Mouse (Mus musculus) C2C12 (cell line): ENCODE data around the gene Ube2d2b. TPM values are rescaled to one million over a fixed set of nuclear protein-coding genes. Genes with fewer than 3 reads are reported as not detected.

Experiments
- H3K27me3 ChIP-seq: one replicate; pipeline ENCODE4 v1.6.1; 2011; ENCODE audit not compliant: control insufficient read depth, insufficient read depth, insufficient read length
- H3K36me3 ChIP-seq: one replicate; pipeline ENCODE4 v1.6.1; 2011; ENCODE audit not compliant: control insufficient read depth, insufficient read depth
- H3K4me3 ChIP-seq: one replicate; pipeline ENCODE4 v1.5.1; 2011; ENCODE audit warnings: mild to moderate bottlenecking, control low read depth; ENCODE audit not compliant: poor library complexity, insufficient read depth, severe bottlenecking
- H3K79me2 ChIP-seq: one replicate; pipeline ENCODE4 v1.6.1; 2011; ENCODE audit not compliant: control insufficient read depth, insufficient read depth
- H3K79me3 ChIP-seq: one replicate; pipeline ENCODE4 v1.6.1; 2011; ENCODE audit warnings: low read depth, control low read depth
- H3ac ChIP-seq: one replicate; pipeline ENCODE3; 2011; ENCODE audit warnings: low read depth; ENCODE audit not compliant: control insufficient read depth, insufficient read length
- CEBPB ChIP-seq: IDR thresholded peaks from one replicate; pipeline ENCODE4 v1.6.1; 2011; ENCODE audit warnings: low read depth, mild to moderate bottlenecking, control low read depth, moderate library complexity
- CTCF ChIP-seq: IDR thresholded peaks from one replicate; pipeline ENCODE4 v1.5.1; 2011; ENCODE audit not compliant: control insufficient read depth, insufficient read depth, insufficient read length
- FOSL1 ChIP-seq: IDR thresholded peaks from one replicate; pipeline ENCODE4 v1.8.0; 2011; ENCODE audit warnings: mild to moderate bottlenecking, low read length; ENCODE audit not compliant: poor library complexity, insufficient read depth, severe bottlenecking
- MAX ChIP-seq: IDR thresholded peaks from one replicate; pipeline ENCODE4 v1.6.1; 2011; ENCODE audit warnings: mild to moderate bottlenecking, control low read depth
- MYOD1 ChIP-seq: IDR thresholded peaks from one replicate; pipeline ENCODE4 v1.6.1; 2011; ENCODE audit warnings: low read depth; ENCODE audit not compliant: control insufficient read depth, insufficient read length
- MYOG ChIP-seq: IDR thresholded peaks from one replicate; pipeline ENCODE4 v1.6.1; 2011; ENCODE audit not compliant: control insufficient read depth, insufficient read length; ENCODE audit errors: extremely low read depth
- USF1 ChIP-seq: IDR thresholded peaks from one replicate; pipeline ENCODE4 v1.6.1; 2011; ENCODE audit warnings: low read depth, mild to moderate bottlenecking, control low read depth, moderate library complexity
- polyA plus RNA-seq: library from polyadenylated mRNA; unstranded; fragments of >200 nt; fragmentation: generic; extraction: Trizol; gene quantifications from one replicate; pipeline ENCODE4 v1.2.1, GENCODE M21; 2012; ENCODE audit warnings: missing spikeins

Ube2d2b gene
- polyA plus RNA-seq, 1 experiment = 0.09 TPM

GRCm38 (mm10) chr5:107840549-107841238, 10.8 kb downstream of the Ube2d2b start:
- peaks cover 3% of the 10 kb centered on the region for H3K79me3 ChIP-seq
- H3K36me3 ChIP-seq = peaks cover 5% of the 10 kb centered on the region
- no peak overlapping the region for H3K4me3 ChIP-seq
- no peak for TF ChIP-seq MYOG
- no peak for TF ChIP-seq MYOD1
- no peak for TF ChIP-seq CTCF
- no peak for TF ChIP-seq MAX
- TF ChIP-seq FOSL1 = no peak
- TF ChIP-seq USF1 = no peak
- no peak for TF ChIP-seq CEBPB
- H3ac ChIP-seq = no peak overlapping the region
- H3K79me2 ChIP-seq = peaks cover 38% of the 10 kb centered on the region
- H3K27me3 ChIP-seq = no peaks in the 10 kb centered on the region

DNA sequence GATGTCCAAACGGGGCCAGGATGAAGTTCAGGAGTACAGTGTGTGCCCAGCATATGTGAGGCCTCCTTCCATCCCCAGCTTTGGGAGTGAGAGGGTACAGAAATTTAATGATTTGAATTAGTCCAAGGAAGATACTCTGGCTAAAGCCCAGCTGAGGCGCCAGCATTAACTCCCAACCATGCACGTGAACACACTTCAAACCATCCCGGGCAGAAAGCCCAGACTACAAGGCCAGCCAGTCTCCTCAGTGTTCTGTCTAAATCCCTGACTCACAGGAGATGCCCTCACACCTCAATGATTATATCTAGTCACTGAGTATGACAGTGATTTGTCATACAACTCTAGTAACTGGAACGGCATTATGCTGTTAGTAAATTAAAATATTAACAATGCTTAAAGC, 17.4 kb downstream of the Ube2d2b start:
- Histone ChIP-seq H3K79me2 (peaks cover 68% of the 10 kb centered on the region), H3K4me3 (no peak overlapping the region), H3K36me3 (no peaks in the 10 kb centered on the region), H3K27me3 (no peaks in the 10 kb centered on the region), H3K79me3 (peaks cover 24% of the 10 kb centered on the region), H3ac (no peak overlapping the region)
- TF ChIP-seq CEBPB = no peak
- no peak for TF ChIP-seq MYOG
- no peak for TF ChIP-seq CTCF
- no peak for TF ChIP-seq MAX
- TF ChIP-seq USF1 = no peak
- TF ChIP-seq FOSL1 = no peak
- TF ChIP-seq MYOD1 = no peak

DNA sequence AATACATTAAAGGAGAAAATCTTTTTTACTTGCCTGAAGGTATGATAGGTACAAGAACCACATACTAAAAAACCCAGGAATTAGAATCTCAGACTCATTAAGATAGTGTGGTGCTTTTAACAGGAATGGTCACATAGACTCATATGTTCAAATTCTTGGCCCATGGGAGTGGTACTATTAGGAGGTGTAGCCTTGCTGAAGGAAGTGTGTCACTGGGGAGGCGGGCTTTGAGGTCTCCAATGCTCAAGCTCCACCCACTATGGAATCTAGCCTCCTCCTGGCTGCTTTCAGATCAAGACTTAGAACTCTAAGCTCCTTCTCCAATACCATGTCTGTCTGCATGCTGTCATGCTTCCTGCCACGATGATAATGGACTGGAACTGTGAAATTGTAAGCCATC, 17.9 kb downstream of the Ube2d2b start:
- Histone ChIP-seq H3ac (no peak overlapping the region), H3K36me3 (no peaks in the 10 kb centered on the region), H3K4me3 (no peak overlapping the region), H3K79me2 (peaks cover 68% of the 10 kb centered on the region), H3K79me3 (peaks cover 28% of the 10 kb centered on the region), H3K27me3 (no peaks in the 10 kb centered on the region)
- TF ChIP-seq MYOD1 (no peak), USF1 (no peak)

DNA sequence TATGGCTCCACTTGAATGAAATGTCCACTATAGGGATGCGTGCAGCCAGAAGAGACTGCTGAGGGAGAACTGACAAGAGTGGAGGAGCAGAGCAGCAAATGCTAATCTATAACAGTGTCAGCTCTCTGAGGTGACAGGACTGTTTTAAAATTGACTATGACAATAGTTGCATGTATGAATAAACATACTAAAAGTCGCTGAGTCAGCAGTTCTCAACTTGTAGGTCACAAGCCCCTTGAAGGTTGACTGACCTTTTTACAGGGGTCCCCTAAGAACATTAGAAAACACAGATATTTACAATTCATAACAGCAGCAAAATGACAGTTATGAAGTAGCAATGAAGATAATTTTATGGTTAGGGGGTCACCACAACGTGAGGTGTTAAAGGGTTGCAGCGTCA, 19.1 kb downstream of the Ube2d2b start:
- H3K27me3 ChIP-seq = no peaks in the 10 kb centered on the region
- peaks cover 74% of the 10 kb centered on the region for H3K79me2 ChIP-seq
- no peak overlapping the region for H3ac ChIP-seq
- peaks cover 33% of the 10 kb centered on the region for H3K79me3 ChIP-seq
- TF ChIP-seq USF1 (no peak), FOSL1 (no peak), CEBPB (no peak), MAX (no peak), MYOG (no peak), CTCF (no peak), MYOD1 (no peak)
- no peak overlapping the region for H3K4me3 ChIP-seq
- H3K36me3 ChIP-seq = no peaks in the 10 kb centered on the region

DNA sequence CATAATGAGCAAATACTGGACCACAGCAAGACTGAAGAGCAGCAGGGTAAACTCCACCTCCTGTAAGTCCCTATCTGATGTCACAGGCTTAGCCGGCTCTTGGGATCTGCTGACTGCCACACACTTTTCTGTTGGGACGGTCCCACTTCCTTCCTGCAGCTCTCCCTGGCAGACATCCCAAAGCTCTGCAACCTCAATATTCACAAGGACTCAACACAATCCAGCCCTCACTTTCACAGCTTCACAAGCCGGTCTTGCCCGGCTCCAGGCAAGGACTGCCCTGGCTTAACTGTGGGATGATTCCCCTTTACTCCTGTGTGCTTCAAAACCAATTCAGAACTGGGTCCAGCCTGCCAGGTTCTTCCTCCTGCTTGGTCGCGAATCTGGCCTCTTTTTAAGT, 23.9 kb downstream of the Ube2d2b start:
- no peaks in the 10 kb centered on the region for H3K36me3 ChIP-seq
- TF ChIP-seq FOSL1 (no peak), CTCF (no peak), USF1 (no peak), MYOD1 (no peak), MAX (no peak), CEBPB (no peak), MYOG (no peak)
- no peak overlapping the region for H3K4me3 ChIP-seq
- H3K27me3 ChIP-seq = no peaks in the 10 kb centered on the region
- no peak overlapping the region for H3ac ChIP-seq
- peaks cover 85% of the 10 kb centered on the region for H3K79me2 ChIP-seq
- peaks cover 37% of the 10 kb centered on the region for H3K79me3 ChIP-seq

- Histone ChIP-seq H3ac (no peak overlapping the region), H3K79me3 (peaks cover 36% of the 10 kb centered on the region), H3K36me3 (no peaks in the 10 kb centered on the region), H3K4me3 (no peak overlapping the region), H3K79me2 (peaks cover 85% of the 10 kb centered on the region), H3K27me3 (no peaks in the 10 kb centered on the region)
- TF ChIP-seq MAX (no peak), USF1 (no peak), CEBPB (no peak)
These were observed 24.7 kb downstream of the Ube2d2b start for GRCm38 (mm10) chr5:107854556-107854955.
